Mouse (Mus musculus) ovary, postnatal 10 days (tissue): ENCODE results near the gene Gm21095.
"Not testable (repeated sequence)": the region's sequence is repeated elsewhere in the genome, so short reads cannot be mapped to it uniquely, and the experiment has no call there.

Experiments
- DNase-seq: peaks from one replicate; pipeline ENCODE4 v3.0.0; 2022; ENCODE audit warnings: low spot score

Gene Gm21095

DNA sequence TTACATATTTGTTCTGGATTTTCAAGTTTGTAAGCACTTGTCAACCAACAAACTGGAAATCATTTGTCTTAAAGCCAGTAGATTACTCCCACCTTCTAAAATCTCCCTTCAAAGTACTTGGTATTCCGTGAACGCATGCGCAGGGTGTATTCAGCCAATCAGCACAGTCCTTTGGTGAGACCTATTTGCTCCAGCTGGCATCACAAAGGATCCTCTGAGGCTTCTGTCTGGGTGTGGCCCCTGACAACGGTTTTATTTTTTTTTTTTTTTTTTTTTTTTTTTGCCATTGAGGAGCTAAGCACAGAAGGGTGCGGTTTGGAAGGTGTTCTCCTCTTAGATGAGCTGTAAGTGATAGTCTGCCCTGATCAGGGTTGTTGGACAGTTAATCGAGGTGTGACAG is at the start of gene Gm21095:
Gm21095 (plus strand) TSS at position 301 of the 400 bp plus-strand sequence.
- not testable (repeated sequence) for DNase-seq
